Mouse (Mus musculus): Measurements from ENCODE around the gene Apoc3. TPM values are rescaled to one million over a fixed set of nuclear protein-coding genes. Genes with fewer than 3 reads are reported as not detected.

Gene Apoc3
- total and polyA plus RNA-seq, 3 experiments = not detected

DNA sequence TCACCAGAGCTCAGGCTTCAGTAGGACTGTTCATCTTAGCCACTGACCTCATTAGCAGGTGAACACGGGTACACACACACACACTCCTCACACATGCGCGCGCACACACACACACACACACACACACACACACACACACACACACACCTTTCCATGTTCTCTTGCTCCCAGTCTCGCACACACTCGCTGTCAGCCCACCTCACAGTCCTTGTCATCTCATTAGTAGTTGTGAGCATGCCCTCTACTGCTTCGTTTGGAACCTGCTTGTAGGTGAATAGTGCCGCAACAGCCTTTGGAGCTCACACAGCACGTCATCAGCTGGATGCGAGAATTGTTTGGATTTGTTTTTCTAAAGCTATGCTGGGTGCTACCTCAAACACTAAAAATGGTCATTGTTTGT, 46.1 kb downstream of the Apoc3 start:
- H3K27me3 ChIP-seq (replicated peaks) = no peaks in the 10 kb centered on the region
- H3K36me3 ChIP-seq (replicated peaks in 1 of 2; ENCODE audit: control insufficient read depth in 1 of 2, insufficient read depth in 1 of 2, low read length in 1 of 2) = peaks cover 29 to 76% of the 10 kb centered on the region in 2 experiments
- H3K4me1 ChIP-seq (ENCODE audit: control insufficient read depth in 1 of 2, insufficient read depth in 2 of 2) = peaks cover 0 to 22% of the 10 kb centered on the region in 2 experiments; a peak in 3 of 4 replicates
- TF ChIP-seq POLR2A (IDR thresholded peaks at IDR 0.05; ENCODE audit: low read depth, low read length) = no peak
- TF ChIP-seq SMC3 (IDR thresholded peaks at IDR 0.05; ENCODE audit: low read depth, low read length) = 0 out of 2 replicates have a peak, but pooled peaks have one; percentile 4
- H3K9me3 ChIP-seq (replicated peaks; ENCODE audit: low read length) = no peaks in the 10 kb centered on the region
- in situ Hi-C loops (cut with MboI; ENCODE audit: low pct_ligation_motif_present, low pct_unique_long_range_greater_than_20kb, low sequenced_read_pairs) = no loop called here
- dilution Hi-C loops (cut with MboI; ENCODE audit: extremely low pct_ligation_motif_present, extremely low pct_unique_long_range_greater_than_20kb, low sequenced_read_pairs) = no loop called here
- H3K4me3 ChIP-seq (replicated peaks in 1 of 3; ENCODE audit: low read depth in 2 of 3, low read length in 2 of 3, poor library complexity in 1 of 3) = no peak overlapping the region
- no peak overlapping the region for H3K4me2 ChIP-seq (ENCODE audit: insufficient read depth, low read depth, poor library complexity, severe bottlenecking)
- no peak overlapping the region for H3K27ac ChIP-seq (ENCODE audit: insufficient read depth, low read depth)
- H3K79me2 ChIP-seq (replicated peaks; ENCODE audit: control insufficient read depth, extremely low read depth, insufficient read depth, poor library complexity, severe bottlenecking) = no peaks in the 10 kb centered on the region
- no peak overlapping the region for H3K9ac ChIP-seq (ENCODE audit: insufficient read depth, low read depth)
- no peak for DNase-seq (ENCODE audit: extremely low read depth)

GRCm38 (mm10) chr9:46188956-46189355, 46.5 kb downstream of the Apoc3 start:
- H3K4me2 ChIP-seq (ENCODE audit: insufficient read depth, low read depth, poor library complexity, severe bottlenecking) = no peak overlapping the region

DNA sequence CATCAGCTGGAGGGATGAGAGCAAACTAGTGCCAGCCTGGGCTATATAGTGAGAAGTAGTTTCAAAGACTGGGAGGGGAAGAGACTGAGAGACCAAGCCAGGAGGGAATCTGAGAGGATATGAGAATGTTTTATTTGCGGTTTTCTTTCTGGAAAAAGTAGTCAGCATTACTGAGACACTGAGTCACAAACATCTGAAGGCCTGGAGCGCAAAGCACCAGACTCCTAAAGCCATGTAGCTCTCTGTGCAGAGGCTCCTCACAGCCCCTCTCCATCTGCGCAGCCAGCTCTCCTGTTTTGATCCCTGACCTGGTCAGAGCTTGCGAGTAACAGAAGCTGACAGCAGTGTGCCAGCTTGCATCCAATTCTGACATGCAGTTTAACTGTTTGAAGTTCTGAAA, 47.1 kb downstream of the Apoc3 start:
- DNase-seq (ENCODE audit: extremely low read depth) = no peak
- Histone ChIP-seq H3K4me2 (ENCODE audit: insufficient read depth, low read depth, poor library complexity, severe bottlenecking) (no peak overlapping the region), H3K4me3 (replicated peaks in 1 of 3; ENCODE audit: low read depth in 2 of 3, low read length in 2 of 3, poor library complexity in 1 of 3) (no peak overlapping the region), H3K9me3 (replicated peaks; ENCODE audit: low read length) (no peaks in the 10 kb centered on the region), H3K79me2 (replicated peaks; ENCODE audit: control insufficient read depth, extremely low read depth, insufficient read depth, poor library complexity, severe bottlenecking) (no peaks in the 10 kb centered on the region), H3K4me1 (ENCODE audit: control insufficient read depth in 1 of 2, insufficient read depth in 2 of 2) (peaks cover 0 to 19% of the 10 kb centered on the region in 2 experiments; a peak in 3 of 4 replicates), H3K36me3 (replicated peaks in 1 of 2; ENCODE audit: control insufficient read depth in 1 of 2, insufficient read depth in 1 of 2, low read length in 1 of 2) (peaks cover 25 to 74% of the 10 kb centered on the region in 2 experiments), H3K27ac (ENCODE audit: insufficient read depth, low read depth) (no peak overlapping the region), H3K9ac (ENCODE audit: insufficient read depth, low read depth) (no peak overlapping the region), H3K27me3 (replicated peaks) (no peaks in the 10 kb centered on the region)
- dilution Hi-C loops (cut with MboI; ENCODE audit: extremely low pct_ligation_motif_present, extremely low pct_unique_long_range_greater_than_20kb, low sequenced_read_pairs) (no loop called here), in situ Hi-C loops (cut with MboI; ENCODE audit: low pct_ligation_motif_present, low pct_unique_long_range_greater_than_20kb, low sequenced_read_pairs) (no loop called here)
- TF ChIP-seq MYC (IDR thresholded peaks at IDR 0.05; ENCODE audit: low read depth, low read length) (no peak), POLR2AphosphoS2 (IDR thresholded peaks at IDR 0.05; ENCODE audit: low read depth, low read length) (no peak), HCFC1 (IDR thresholded peaks at IDR 0.05; ENCODE audit: low read depth, low read length) (no peak), ZNF384 (IDR thresholded peaks at IDR 0.05; ENCODE audit: low read depth, low read length) (no peak), RAD21 (IDR thresholded peaks at IDR 0.05; ENCODE audit: low read depth, low read length) (no peak), NRF1 (IDR thresholded peaks at IDR 0.05; ENCODE audit: low read depth, low read length) (no peak), CHD2 (IDR thresholded peaks at IDR 0.05; ENCODE audit: low read length) (no peak), ETS1 (conservative IDR thresholded peaks at IDR 0.05; ENCODE audit: low read depth, low read length) (no peak), IRF4 (IDR thresholded peaks at IDR 0.05; ENCODE audit: low read depth, low read length) (no peak)

More at GRCm38 (mm10) chr9:46188956-46189355, 46.5 kb downstream of the Apoc3 start:
- H3K36me3 ChIP-seq (replicated peaks in 1 of 2; ENCODE audit: control insufficient read depth in 1 of 2, insufficient read depth in 1 of 2, low read length in 1 of 2) = peaks cover 26 to 76% of the 10 kb centered on the region in 2 experiments
- peaks cover 0 to 22% of the 10 kb centered on the region in 2 experiments; a peak in 3 of 4 replicates for H3K4me1 ChIP-seq (ENCODE audit: control insufficient read depth in 1 of 2, insufficient read depth in 2 of 2)
- dilution Hi-C loops (cut with MboI; ENCODE audit: extremely low pct_ligation_motif_present, extremely low pct_unique_long_range_greater_than_20kb, low sequenced_read_pairs) = no loop called here
- DNase-seq (ENCODE audit: extremely low read depth) = no peak
- no peaks in the 10 kb centered on the region for H3K27me3 ChIP-seq (replicated peaks)
- in situ Hi-C loops (cut with MboI; ENCODE audit: low pct_ligation_motif_present, low pct_unique_long_range_greater_than_20kb, low sequenced_read_pairs) = no loop called here
- no peak overlapping the region for H3K9ac ChIP-seq (ENCODE audit: insufficient read depth, low read depth)
- H3K9me3 ChIP-seq (replicated peaks; ENCODE audit: low read length) = no peaks in the 10 kb centered on the region
- TF ChIP-seq NRF1 (IDR thresholded peaks at IDR 0.05; ENCODE audit: low read depth, low read length) = no peak
- TF ChIP-seq MXI1 (IDR thresholded peaks at IDR 0.05; ENCODE audit: low read depth, low read length) = no peak
- TF ChIP-seq EP300 (IDR thresholded peaks at IDR 0.05; ENCODE audit: low read length) = no peak
- TF ChIP-seq GABPA (IDR thresholded peaks at IDR 0.05; ENCODE audit: insufficient replicate concordance, low read depth, low read length) = no peak
- no peak overlapping the region for H3K4me3 ChIP-seq (replicated peaks in 1 of 3; ENCODE audit: low read depth in 2 of 3, low read length in 2 of 3, poor library complexity in 1 of 3)
- H3K27ac ChIP-seq (ENCODE audit: insufficient read depth, low read depth) = no peak overlapping the region
- no peaks in the 10 kb centered on the region for H3K79me2 ChIP-seq (replicated peaks; ENCODE audit: control insufficient read depth, extremely low read depth, insufficient read depth, poor library complexity, severe bottlenecking)

Measured in CH12.LX (cell line).